Mouse (Mus musculus) lung, postnatal 0 days (tissue): ENCODE measurements around the gene Donson.

Source experiments
- CTCF ChIP-seq: IDR thresholded peaks from 2 replicates; pipeline ENCODE4 v1.5.1; 2016; ENCODE audit warnings: antibody characterized with exemption, mild to moderate bottlenecking
- EP300 ChIP-seq: IDR thresholded peaks from 2 replicates; pipeline ENCODE4 v1.6.1; 2016; ENCODE audit warnings: antibody characterized with exemption, mild to moderate bottlenecking, control low read depth

GRCm38 (mm10) chr16:91628673-91629072 lies 59.9 kb downstream of the Donson start:
- TF ChIP-seq CTCF: no peak
- TF ChIP-seq EP300: peak; percentile 32; the same call in 1 of the 2 replicates
